Mouse (Mus musculus): ENCODE results near the gene Mblac1.

DNA sequence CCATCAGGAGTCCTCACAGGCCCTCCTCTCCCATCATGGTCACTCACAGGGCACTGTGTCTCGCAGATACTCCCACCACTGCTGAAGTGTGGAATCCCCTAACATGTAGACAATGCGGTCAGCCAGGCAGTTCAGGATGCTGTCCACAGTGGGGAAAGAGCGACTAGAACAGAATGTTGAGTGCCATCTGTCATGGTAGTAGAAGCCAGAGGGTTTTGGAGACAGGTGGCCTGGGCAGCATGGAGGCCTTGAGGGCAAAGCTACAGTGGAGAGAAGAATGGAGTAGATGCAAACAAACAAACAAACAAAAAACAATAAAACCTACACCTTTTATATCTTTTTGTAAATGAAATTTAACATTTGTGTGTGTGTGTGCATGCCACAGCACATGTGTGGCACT lies 8.0 kb downstream of the Mblac1 start:
- no peak for TF ChIP-seq ZC3H11A (IDR thresholded peaks at IDR 0.05; ENCODE audit: borderline replicate concordance, low read depth, low read length)
- no peak for TF ChIP-seq MAFK (IDR thresholded peaks at IDR 0.05; ENCODE audit: insufficient read depth, low read depth, low read length)
- TF ChIP-seq HCFC1 (IDR thresholded peaks at IDR 0.05; ENCODE audit: borderline replicate concordance, insufficient read depth, low read length): no peak
- no peak for TF ChIP-seq ZNF384 (IDR thresholded peaks at IDR 0.05; ENCODE audit: low read depth, low read length)

Measured in ES-E14 (cell line).